ENCODE assay signal across 9 mouse cellular contexts in genomic region chr14:25588156-25588555, GRCm38 (mm10).
A peak's percentile ranks its signal among the peaks of the same experiment; 100 is the strongest.
DNase-seq lines count a peak whose midpoint lies in the region; ATAC-seq and TF ChIP-seq lines count a peak whose summit lies in the region.
"Had no signal": no experiment of that assay in that cellular context is flagged by ENCODE, and none has a peak within 500 bp of the region (broad histone marks: within the 10 kb centered on the region; RNA-seq: fewer than 3 reads in every experiment).

No protein-coding gene starts in this region.

- TF ChIP-seq CTCF in kidney, adult 2 months (conservative IDR thresholded peaks at IDR 0.05; ENCODE audit: insufficient read depth, insufficient read length, low read depth, low read length): no peak

- H3K36me3 ChIP-seq in kidney, adult 2 months (ENCODE audit: control insufficient read depth, insufficient read depth, low read length): no peaks in the 10 kb centered on the region
- H3K36me3 ChIP-seq in embryonic facial prominence, embryonic 10.5 days (replicated peaks): peaks cover 54% of the 10 kb centered on the region
- H3K36me3 ChIP-seq in hindbrain, embryonic 13.5 days: peaks cover 13% of the 10 kb centered on the region; the same call in 1 of the 2 replicates
- peaks cover 32% of the 10 kb centered on the region for H3K36me3 ChIP-seq in midbrain, embryonic 13.5 days

- H3K9ac ChIP-seq in hindbrain, embryonic 13.5 days: peak overlapping the region; percentile 63
- H3K9ac ChIP-seq in midbrain, embryonic 13.5 days (replicated peaks): peak overlapping the region; percentile 61

- H3K4me1 ChIP-seq in kidney, adult 2 months (ENCODE audit: control insufficient read depth, insufficient read depth, low read length): peaks cover 21% of the 10 kb centered on the region
- peaks cover 90% of the 10 kb centered on the region for H3K4me1 ChIP-seq in embryonic facial prominence, embryonic 10.5 days
- H3K4me1 ChIP-seq in hindbrain, embryonic 13.5 days (replicated peaks): peaks cover 83% of the 10 kb centered on the region
- H3K4me1 ChIP-seq in midbrain, embryonic 13.5 days (replicated peaks): peaks cover 90% of the 10 kb centered on the region

- H3K9me3 ChIP-seq in embryonic facial prominence, embryonic 10.5 days: no peaks in the 10 kb centered on the region
- no peaks in the 10 kb centered on the region for H3K9me3 ChIP-seq in hindbrain, embryonic 13.5 days
- no peaks in the 10 kb centered on the region for H3K9me3 ChIP-seq in midbrain, embryonic 13.5 days

- 47% methylated on average over 2 of the region's 2 CpGs for WGBS in kidney, adult 2 months
- 37% methylated on average over 2 of the region's 2 CpGs for WGBS in embryonic facial prominence, embryonic 10.5 days
- 27% methylated on average over 2 of the region's 2 CpGs for WGBS in hindbrain, embryonic 13.5 days
- WGBS in midbrain, embryonic 13.5 days: 29% methylated on average over 2 of the region's 2 CpGs

- TF ChIP-seq POLR2A in kidney, adult 2 months (IDR thresholded peaks at IDR 0.05; ENCODE audit: low read depth, low read length): no peak

- no peaks in the 10 kb centered on the region for H3K27me3 ChIP-seq in kidney, adult 2 months (replicated peaks; ENCODE audit: control insufficient read depth, insufficient read depth, low read length)
- H3K27me3 ChIP-seq in embryonic facial prominence, embryonic 10.5 days (replicated peaks; ENCODE audit: low read depth, poor library complexity, severe bottlenecking): no peaks in the 10 kb centered on the region
- H3K27me3 ChIP-seq in hindbrain, embryonic 13.5 days: no peaks in the 10 kb centered on the region
- no peaks in the 10 kb centered on the region for H3K27me3 ChIP-seq in midbrain, embryonic 13.5 days

- peak overlapping the region; percentile 47 for H3K27ac ChIP-seq in kidney, adult 2 months (ENCODE audit: insufficient read depth, low read depth, low read length)
- H3K27ac ChIP-seq in embryonic facial prominence, embryonic 10.5 days (replicated peaks): peak overlapping the region; percentile 97
- peak overlapping the region; percentile 100 for H3K27ac ChIP-seq in hindbrain, embryonic 13.5 days
- H3K27ac ChIP-seq in midbrain, embryonic 13.5 days: peak overlapping the region; percentile 99

- no peak overlapping the region for H3K4me3 ChIP-seq in kidney, adult 2 months (ENCODE audit: insufficient read depth, low read depth, low read length)
- no peak overlapping the region for H3K4me3 ChIP-seq in embryonic facial prominence, embryonic 10.5 days
- no peak overlapping the region for H3K4me3 ChIP-seq in hindbrain, embryonic 13.5 days
- H3K4me3 ChIP-seq in midbrain, embryonic 13.5 days (replicated peaks): no peak overlapping the region

- no peak for DNase-seq in kidney, adult 2 months
- DNase-seq in kidney, adult 8-10 months: no peak
- DNase-seq in embryonic facial prominence, embryonic 10.5 days (ENCODE audit: low spot score): no peak
- DNase-seq in gastrocnemius, adult 18-20 months (ENCODE audit: low spot score): no peak
- DNase-seq in right cerebral cortex, postnatal 4 days: no peak
- no peak for DNase-seq in natural killer cell, adult 2 months (ENCODE audit: low spot score in 2 of 2)
- DNase-seq: spleen, adult 18-20 months had no signal

- peak overlapping the region; percentile 41; the same call in 1 of the 2 replicates for H3K4me2 ChIP-seq in hindbrain, embryonic 13.5 days
- H3K4me2 ChIP-seq in midbrain, embryonic 13.5 days (replicated peaks): peak overlapping the region; percentile 35; the same call in 1 of the 2 replicates

- no peak for ATAC-seq in hindbrain, embryonic 13.5 days (ENCODE audit: low FRiP score)
- ATAC-seq in midbrain, embryonic 13.5 days: no peak

Comparison
In these comparisons a context has a peak if more than half of its experiments do, and no peak if none do; other contexts are left out.
1. H3K27ac ChIP-seq: peak in every context shown above with its lines; median percentile 100 in hindbrain, embryonic 13.5 days; 99 in midbrain, embryonic 13.5 days; 97 in embryonic facial prominence, embryonic 10.5 days; 47 in kidney, adult 2 months.